Mouse (Mus musculus) B cell, adult 2 months (primary cell): Measurements from ENCODE around the gene Spata32.
"Not testable (repeated sequence)": the region's sequence is repeated elsewhere in the genome, so short reads cannot be mapped to it uniquely, and the experiment has no call there.

ENCODE experiments used
- DNase-seq, 2 experiments: peaks; one replicate each; pipeline ENCODE4 v3.0.0; 2022

The Spata32 gene

DNA sequence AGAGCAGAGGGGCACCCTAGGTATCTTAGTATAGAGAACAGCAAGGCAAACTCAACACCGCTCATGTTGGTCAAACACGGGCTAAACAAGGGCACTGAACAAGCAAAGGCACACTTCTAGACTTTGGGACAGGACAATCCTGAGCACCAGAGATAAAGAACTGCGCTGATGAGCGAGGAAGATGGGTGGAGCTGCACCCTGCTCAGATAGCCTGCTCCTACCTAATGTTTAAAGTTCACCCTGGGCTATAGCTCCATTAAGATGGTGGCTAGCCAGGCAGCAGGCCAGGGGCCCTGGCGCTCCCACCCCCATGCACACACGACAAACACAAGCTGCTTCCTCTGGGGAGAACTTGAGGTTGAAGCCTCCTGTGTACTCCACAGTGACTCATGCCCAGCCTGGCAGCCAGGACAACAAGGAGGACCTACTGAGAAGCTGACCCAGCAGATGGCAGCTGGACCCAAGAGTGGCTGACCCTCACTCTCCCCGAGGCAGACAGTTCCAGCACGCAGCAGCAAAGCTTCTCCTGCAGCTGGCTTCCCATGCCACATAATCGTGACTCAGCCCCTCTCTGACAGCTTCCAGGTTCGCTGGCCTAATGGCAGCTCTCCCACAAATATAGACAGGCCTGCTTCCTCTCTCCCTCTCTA, 28.0 kb upstream of the Spata32 start:
- DNase-seq = no peak

DNA sequence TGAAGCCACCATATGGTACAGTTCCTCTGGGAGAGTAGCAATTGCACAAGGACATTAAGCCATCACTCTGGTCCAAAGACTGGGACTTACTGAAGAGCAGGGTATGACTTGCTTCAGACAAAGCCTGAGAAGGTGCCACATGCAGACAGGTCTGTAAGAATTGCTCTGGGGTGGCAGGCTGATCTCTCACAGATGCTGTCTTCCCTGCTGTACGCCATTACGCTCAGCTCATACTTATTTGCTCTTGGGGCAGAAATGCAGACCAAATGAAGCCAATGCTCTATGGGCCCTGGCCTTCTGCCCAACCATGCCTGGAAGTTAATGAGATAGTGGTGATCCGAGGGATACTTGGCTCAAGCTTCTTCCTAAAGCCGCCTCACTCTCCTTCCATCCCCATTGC, 26.6 kb upstream of the Spata32 start:
- DNase-seq = no peak

DNA sequence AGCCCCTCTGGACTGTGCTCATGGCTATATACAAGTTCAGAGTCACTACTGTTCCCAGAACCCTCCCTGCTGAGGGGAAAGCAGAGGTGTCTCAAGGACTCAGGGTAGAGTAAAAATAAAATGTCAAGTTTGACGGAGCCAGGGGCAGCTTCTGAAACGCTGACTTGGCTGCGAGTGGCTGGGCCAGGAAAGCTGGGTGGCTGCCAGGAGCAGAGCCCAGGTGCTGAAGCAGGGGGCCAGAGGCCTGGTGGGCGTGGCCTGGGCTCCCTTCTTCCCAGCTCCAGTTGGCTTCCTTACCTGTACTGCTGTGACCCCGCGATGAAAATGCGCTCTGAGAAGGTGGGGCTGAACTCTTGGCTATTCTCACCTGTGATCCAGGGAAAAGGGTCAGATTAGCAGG, 22.5 kb upstream of the Spata32 start:
- DNase-seq = no peak

DNA sequence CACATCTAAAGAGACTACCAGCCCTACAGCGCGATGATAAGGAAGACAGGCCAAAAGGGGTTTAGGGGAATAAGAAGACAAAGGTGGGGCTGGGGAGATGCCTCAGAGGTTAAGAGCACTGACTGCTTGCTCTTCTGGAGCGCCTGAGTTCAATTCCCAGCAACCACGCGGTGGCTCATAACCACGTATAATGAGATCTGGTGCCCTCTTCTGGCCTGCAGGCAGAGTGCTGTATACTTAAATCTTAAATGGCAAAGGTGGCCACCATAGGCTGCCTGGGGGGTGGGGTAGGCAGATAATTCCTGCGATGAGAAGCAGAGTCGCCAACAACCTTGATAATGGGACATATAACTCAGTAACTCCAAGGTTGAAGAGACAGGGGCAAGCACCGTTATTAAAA, 19.5 kb upstream of the Spata32 start:
- peak; percentile 32 to 37 for DNase-seq

DNA sequence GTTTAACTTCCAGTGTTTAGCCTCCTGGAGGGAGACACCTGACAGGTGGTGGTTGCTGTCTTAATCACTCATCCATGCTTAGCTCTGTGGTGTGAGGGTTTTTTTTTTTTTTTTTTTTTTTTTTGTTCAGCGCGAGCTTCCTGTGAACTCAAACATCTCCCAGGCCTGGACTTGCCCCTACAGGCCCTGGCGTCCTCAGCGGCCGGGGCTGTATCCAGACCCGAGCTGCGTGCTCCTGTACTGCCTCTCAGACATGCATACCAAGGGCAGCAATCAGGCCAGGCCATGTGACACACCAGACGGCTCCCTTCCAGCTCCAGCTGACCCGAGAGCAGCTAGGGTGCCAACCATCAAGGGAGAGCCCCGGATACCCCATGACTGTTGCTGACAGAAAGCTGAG, 18.7 kb upstream of the Spata32 start:
- no peak for DNase-seq

DNA sequence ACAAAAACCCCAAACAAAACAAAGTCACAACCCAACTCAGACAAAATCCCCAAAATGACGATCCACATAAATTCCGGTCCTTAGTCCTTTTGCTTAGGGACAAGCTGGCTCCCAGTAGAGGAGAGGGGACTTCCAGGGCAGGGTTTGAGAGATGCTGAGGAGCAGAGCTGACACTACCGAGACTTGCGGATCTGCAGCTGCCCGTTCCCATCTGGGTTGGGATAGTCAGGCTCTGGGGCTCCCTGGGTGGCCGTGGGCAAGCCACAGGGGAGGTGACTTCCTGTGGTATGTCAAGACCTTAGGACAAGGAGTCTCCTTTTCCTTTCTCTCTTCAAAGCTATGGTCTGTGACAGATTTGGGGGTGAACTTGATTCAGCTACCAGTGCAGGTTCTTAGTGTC, 18.2 kb upstream of the Spata32 start:
- DNase-seq = no peak

DNA sequence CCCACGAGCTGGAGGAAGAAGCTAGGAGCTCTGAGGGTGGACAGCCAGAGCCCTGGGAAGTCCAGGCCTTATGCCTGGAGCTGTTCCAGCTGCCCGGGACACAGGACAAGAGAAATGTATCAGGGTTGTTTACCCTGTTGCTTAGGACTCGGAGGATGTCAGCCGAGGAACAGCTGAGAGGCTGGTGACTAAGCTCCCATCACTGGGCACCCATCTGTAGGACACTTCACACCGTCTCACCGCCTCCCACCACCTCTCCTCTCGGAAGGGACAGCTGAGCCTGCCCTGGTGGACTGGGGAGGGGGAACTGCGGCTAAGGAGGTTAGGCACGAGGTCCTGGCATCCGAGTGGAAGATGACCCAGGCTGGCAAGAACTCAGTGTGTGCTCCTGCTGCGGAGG, 17.5 kb upstream of the Spata32 start:
- no peak for DNase-seq

DNA sequence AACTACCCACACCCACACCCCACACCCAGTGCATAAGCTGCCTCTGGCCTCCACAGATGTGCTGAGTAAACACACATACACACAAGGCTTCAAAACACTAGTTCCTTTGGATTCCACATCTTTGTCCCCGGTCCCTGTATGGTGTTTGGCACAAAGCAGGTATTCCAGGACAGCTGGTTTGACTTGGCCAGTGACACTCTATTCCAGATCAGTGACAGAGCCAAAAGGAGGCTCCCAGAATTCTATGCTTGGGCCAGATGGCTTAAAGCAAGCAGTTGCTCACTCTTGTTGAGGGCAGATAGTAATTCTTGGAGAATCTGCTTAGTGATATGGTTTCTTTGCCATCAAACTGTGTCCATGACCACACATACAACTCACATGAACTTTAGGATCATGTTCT, 16.2 kb upstream of the Spata32 start:
- DNase-seq = no peak

DNA sequence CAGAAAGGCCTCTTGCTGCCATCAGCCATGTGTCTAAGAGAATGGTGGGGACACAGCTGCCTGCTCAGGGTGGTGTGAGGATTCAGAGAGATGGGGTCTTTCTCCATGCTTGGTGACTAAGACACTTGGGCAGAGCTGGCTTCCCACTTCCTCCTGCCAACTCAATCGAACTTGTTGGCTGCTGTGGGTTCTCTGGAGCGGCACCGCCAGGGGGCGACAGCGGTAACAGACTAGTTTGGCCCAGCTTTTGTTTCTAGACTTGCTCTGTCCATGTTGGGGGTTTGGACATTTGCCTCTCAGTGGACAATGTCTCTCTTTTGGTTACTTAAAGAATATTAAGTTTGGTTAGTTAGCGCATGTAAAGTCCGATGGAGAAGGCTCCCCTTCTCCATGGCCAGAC, 14.7 kb upstream of the Spata32 start:
- DNase-seq = peak; percentile 89

DNA sequence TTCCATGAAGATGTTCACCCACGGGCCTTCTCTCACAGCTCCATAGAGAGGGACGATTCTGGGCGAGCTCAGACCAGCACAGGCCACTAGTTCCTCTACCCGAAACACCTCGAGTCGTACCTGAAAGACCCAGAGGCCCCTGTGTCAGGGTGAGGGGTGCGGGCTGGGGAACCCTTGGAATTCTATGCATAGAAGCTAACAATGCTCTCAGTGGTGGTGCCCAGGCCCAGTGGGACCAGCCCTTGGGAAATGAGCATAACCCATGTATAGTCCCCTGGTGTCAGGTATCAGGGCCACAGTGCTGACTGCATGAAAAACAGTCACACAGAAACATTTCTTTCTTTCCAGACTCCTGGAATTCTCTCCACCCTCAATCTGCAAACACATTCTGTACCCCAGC, 13.1 kb upstream of the Spata32 start:
- DNase-seq = no peak

DNA sequence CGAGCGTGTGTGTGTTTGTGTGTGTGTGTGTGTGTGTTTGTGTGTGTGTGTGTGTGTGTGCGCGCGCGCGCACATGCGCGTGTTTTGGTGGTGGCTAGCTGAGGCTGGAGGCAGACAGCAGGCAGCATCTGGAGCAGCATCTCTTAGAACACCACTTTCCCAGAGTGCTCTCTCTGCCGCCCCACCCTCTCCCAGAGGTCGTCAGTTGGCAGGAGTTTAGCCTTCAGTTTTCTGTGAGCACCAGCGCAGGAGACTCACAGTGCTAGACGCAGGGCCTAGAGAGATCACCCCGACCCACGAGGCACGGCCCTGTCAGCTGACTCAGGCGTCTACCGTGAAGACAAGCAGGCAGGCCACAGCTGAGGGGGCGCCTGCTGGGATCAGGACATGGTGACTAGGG, 12.4 kb upstream of the Spata32 start:
- no peak for DNase-seq

DNA sequence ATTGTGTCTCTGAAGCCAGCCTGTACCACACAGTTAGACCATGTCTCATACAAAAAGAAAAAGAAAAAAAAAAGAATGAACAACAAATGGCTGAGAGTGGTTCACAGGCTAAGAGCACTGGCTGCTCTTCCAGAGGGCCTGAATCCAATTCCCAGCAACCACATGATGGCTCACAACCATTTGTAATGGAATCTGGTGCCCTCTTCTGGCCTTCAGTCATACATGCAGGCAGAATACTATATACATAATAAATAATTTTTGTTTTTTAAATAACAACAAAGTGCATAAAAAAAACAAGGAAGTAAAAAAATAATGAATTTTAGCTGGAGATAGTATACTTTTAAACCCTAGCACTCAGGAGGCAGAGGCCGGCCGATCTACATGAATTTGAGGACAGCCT, 11.4 kb upstream of the Spata32 start:
- DNase-seq = no peak

DNA sequence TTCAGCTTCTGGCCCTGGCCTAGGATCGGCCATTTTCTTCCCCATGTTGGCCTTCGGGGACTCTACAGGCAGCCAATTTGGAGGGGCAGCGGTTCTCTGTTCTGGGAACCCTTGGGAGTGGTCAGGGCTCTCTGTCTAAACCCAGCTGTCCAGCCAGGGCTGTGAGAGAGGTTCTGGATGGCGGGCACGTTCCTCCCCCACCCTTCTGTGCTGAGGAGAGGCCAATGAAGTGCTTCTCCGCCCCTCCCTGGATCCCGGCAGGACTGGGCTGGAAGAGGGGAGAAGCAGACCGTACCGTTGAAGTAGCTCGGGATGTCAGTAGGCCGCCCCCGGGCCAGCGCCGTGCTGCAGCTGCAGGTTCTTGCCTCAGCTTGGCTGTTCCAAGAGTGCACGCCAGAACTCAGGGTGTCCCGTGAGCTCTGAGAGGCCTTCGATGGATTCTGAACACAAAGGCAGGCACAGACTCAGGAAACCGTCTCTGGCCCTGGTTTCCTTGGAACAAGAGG, 5.8 kb upstream of the Spata32 start:
- no peak for DNase-seq

DNA sequence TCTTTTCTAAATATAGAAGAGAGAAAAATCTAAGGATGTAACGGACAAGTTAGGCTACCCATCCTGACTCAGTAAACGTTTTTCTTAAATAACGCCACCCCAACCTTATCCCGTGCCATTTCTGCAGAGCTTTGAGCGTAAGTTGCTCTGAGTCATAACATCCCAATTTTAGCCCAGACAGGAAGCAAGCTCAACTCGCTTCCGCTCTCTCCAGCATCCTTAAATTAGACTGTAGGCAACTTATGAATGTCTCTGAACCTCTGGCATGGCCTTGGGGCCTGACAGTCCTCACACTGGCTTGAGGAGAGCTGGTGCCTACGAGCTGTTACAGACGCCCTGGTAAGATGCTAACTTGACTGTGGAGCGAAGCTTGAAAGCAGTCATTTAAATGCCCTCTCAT, 5.2 kb upstream of the Spata32 start:
- no peak for DNase-seq

DNA sequence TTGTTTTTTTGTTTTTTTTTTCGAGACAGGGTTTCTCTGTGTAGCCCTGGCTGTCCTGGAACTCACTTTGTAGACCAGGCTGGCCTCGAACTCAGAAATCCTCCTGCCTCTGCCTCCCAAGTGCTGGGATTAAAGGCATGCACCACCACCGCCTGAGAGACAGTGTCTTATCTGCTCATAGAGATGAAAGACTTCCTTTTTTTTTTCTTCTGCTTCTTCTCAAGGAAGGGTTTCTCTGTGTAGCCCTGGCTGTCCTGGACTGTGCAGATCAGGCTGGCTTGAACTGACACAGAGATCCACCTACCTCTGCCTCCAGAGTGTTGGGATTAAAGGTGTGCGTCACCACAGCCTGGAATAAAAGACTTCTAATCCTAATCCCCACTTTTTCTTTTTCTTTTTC, 4.5 kb upstream of the Spata32 start:
- not testable (repeated sequence) for DNase-seq

DNA sequence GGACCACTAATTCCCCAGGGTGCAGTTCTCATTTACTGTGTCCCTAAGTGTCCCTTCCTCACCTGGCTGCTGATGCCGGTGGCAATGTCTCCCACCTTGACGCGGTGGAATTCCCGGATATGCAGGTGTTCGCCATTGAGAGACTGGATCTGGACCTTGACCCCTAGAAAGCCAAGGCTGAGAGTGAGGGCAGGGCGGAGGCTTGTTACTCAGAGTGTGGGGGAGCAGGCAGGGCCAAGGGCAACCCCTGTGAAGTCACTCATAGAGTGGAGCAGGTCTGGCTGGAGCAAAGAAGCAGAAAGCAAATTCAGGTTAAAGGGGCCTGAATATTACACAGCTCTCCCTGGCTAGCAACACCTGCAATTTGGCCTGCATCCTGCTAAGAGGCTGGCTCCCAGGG, 3.2 kb upstream of the Spata32 start:
- DNase-seq = no peak

DNA sequence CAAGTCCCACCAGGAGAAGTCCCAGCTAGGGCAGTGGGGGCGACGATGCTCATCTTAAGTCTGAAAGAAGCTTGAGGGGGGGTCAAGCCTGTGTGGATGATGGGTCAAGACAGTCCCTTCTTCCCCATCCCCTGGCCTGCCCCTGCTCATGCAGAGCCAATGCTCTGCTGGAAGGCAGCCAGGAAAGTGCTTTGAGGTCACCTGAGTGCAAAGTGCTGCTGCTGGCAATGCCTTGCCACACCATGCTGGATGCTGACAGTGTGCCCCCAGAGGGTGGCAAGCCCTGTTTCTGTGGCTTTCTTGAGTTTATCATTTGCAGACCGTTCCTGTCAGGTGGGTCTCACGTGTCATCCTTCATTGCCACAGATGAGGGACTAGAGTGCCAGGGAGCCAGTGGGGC, 1.8 kb upstream of the Spata32 start:
- DNase-seq = no peak

DNA sequence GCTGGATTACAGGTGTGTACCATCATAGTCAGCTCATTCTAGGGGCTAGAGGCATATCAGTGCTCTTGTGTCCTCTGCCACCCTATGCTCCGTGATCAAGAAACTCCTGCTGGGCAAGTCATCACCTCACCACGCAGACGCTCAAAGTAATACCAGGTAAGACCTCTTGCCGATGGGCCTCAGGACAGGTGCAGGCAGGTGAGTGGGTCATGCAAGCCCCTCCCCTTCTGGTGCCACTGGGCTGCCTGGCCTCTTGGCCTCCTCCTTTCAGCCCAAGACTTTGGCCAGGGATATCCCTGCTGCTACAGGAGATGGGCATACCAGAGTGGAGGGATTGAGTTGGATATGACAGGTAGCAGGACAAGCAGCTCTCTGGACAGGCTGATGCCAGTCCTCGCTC, 1.0 kb upstream of the Spata32 start:
- DNase-seq = no peak

DNA sequence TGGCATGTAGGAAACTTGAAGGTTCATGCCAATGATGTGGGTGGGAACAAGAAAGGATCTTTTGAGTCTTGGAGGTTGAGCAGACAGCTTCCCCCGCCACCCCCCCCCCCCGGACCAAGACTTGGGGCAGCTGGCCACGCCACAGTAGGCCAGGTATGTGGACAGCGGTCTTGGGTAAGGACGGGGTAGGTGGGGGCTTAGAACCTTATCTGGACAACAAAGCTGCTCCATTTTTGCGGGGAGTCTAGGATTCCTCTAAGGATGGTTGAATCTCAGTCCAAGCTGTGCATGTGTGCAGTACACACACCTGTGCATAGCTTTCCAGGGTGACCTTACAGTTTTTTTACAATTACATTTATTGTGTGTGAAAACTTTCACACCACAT, 277 bp upstream of the Spata32 start:
- DNase-seq = no peak

DNA sequence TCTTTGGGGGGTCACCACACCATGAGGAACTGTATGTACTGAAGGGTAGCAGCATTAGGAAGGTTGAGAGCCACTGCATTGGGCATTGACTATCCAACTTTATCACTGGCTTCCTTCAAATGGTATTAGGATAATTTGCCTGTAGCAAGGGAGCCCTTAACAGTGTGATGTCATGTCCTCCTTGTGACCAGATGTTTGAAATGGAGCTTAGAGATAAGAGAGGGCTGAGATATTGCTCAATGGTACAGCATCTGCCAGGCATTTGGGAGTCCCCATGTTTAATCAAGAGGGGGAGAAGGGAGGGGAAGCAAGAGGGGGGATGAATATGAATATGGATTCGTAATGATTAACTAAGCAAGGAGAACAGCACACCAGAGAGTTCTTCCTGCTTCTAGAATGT, 2.9 kb downstream of the Spata32 start:
- DNase-seq = no peak

DNA sequence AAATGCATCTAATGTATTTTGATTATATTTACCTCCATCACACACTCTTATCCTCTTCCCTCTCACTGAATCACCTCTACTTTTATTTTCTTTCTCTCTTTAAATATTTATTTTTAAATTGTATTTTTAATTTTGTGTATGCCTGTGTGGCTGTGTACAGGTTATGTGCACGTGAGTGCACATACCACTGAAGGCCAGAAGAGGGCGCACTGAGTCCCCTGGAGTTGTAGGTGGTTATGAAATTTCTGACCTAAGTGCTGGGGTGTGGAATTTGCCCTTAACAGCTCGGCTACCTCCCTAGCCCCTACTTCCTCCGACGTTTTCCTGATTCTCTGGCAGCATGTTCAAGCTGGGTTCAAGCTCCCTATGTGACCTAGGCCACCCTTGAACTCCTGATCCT, 4.5 kb downstream of the Spata32 start:
- DNase-seq = peak; percentile 28 to 38

DNA sequence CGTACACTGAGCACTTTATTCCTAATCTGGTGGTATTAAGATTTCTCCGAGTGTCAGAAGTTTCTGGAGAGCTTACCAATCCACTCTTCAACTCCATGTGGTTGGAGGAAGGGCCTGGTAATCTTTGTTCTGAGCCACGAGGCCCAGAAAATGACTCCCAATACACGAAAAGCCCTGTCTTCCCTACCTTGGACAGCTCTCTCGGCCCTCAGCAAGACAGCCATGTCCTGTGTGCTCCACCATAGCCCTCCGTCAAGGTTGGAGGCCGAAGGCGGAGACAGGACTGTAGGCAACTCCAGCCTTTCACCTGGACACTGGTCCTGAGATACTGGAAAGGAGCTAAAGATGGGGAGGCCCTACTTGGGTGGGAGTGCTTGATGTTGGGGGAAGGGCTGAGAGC, 7.9 kb downstream of the Spata32 start:
- no peak for DNase-seq

DNA sequence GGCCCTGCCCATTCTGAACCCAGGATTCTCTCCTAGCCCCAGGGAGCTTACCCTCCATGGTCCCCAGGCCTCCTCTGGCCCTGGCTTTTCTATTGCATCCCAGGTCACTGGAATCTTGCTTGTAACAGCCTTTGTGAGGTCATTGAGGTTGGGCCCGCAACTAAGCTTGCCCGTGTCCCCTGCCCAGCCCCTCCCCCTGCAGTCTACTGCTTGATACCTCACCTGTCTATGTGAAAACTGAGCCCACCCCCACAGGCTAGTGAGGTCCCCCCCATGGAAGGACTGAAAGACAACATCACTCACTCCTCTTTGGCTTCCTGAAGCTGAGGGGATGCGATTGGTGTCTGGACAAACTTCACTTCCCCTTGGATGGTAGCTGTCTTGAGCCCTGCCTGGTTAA, 9.8 kb downstream of the Spata32 start, which contains the start of gene 1700023F06Rik:
TSS of gene 1700023F06Rik (minus strand) at position 101 of the 400 bp plus-strand sequence.
- no peak for DNase-seq

DNA sequence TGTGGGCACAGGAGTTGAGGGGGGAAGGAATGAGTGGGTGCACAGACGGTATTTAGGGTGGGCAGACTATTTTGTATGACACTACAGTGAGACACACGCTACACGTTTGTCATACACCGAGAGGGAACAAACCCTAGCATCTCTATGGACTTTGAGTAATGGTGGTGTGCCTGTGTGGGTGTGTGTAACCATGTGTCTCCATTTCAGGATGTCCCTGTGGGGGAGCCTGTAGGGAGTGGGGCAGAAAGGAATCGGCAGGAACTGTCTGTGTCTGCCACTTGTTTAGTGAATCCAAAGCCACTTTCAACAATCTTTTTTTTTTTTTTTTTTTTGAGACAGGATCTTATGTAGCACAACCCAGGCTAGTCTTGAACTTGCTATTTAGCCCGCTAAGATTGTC, 12.0 kb downstream of the Spata32 start:
- no peak for DNase-seq

DNA sequence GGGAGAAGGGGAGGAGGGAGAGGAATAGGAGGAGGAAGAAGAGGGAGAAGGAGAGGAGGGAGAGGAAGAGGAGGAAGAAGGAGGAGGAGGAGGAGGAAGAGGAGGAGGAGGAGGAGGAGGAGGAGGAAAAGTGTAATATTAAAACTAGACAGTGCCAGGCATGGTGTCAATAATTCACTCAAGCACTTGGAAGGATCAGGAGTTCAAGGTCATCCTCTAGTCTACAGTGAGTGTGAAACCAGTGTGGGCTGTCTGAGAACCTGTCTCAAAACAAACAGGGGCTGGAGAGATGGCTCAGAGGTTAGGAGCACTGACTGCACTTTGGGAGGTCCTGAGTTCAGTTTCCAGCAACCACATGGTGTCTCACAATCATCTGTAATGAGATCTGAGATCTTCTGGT, 15.9 kb downstream of the Spata32 start:
- no peak for DNase-seq

DNA sequence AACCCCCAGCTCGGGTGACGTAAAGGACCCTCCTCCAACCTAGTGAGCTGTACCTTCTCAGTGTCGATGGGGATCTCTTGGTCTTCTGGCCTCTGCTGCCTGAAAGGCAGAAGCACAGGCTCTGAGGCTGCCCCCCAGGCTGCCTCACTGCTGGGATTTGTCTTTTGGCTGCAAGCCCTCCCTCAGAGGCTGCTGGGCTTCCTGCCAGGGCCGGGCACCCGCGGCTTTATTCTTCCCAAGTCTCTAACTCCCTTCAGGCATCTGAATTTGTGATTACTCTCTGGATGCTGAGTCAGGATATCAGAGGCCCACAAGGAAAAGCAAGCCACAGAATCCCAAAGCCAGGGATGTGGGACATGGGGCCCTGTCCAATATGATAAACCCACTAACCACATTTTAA, 16.6 kb downstream of the Spata32 start:
- DNase-seq = no peak
